Mouse (Mus musculus) embryo, embryonic 11.5 days (tissue): ENCODE measurements around the gene Angptl2.
"Not testable (repeated sequence)": the region's sequence is repeated elsewhere in the genome, so short reads cannot be mapped to it uniquely, and the experiment has no call there.

ENCODE experiments used
- DNase-seq: peaks from one replicate; pipeline ENCODE4 v3.0.0-alpha.2; 2012; ENCODE audit warnings: low read depth, low spot score

Angptl2 gene

DNA sequence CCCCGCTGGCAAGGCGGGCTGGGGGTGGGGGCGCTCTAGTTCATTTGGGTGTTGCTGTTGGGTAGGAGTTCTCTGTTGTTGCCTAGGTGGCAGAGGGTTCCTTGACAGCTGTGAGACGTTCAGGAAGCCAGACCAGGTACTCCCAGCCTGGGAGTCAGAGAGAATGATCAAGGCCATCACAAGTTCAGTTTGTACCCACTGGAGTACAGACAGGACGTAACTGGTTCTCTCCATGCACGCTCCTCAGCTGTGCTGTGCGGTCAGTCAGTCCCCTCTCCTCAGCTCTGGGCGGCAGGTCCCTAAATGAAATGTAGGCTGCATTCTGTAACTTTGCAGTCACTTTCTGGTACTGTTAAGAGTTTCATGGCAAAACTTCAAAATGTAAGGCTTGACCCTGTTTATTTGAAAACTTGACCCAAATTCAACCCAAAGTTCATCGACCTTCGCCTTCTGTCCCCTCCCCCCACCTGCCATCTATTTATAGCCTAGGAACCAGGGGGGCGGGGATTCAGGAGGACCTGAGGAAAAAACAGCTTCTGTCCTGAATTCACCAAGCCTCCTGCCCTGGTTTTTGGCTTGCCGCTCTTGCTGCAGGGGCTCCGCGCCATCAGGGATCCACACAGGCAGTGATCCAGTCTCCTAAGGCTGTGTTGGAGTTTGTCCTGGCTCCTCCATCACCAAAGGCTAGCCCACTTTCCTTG lies 15.4 kb upstream of the Angptl2 start:
- DNase-seq, result no peak

DNA sequence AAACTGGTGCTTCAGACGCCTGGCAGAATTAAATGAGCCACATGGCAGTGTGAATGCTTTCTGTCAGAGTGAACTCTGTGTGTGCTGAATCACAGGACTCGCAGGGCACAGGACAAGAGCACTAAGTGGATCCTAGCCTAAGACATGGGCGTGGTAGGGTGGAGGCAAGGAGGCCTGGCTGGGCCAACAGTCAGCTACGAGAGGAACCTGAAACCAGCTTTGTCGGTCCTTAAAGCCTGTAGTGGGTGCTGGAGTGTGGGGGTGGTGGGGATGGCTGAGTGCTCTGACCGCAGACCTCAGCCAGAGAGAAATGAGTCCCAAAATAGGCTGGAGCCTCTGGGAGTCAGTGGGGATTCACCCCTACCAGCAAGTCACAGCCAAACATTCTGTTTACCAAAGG lies 12.6 kb upstream of the Angptl2 start:
- no peak for DNase-seq

DNA sequence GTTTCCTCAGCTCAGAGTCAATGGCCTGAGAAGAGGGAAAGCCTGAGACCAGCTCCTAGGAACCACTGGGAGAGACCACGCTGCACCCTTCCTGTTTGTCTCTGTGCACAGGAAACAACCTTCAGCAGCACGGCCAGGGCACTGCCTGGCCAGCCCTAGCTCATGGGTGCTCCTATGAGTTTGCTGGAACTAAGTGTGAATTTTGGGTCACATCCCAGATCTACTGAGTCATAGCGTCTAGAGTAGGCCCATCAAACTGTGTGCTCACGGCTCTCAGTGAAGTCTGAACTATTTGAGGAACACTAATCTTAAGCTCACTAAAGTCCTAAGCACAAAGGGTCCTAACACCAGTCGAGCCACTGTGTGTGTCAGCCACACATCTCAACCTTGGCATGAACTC lies 10.9 kb upstream of the Angptl2 start:
- DNase-seq, result no peak

DNA sequence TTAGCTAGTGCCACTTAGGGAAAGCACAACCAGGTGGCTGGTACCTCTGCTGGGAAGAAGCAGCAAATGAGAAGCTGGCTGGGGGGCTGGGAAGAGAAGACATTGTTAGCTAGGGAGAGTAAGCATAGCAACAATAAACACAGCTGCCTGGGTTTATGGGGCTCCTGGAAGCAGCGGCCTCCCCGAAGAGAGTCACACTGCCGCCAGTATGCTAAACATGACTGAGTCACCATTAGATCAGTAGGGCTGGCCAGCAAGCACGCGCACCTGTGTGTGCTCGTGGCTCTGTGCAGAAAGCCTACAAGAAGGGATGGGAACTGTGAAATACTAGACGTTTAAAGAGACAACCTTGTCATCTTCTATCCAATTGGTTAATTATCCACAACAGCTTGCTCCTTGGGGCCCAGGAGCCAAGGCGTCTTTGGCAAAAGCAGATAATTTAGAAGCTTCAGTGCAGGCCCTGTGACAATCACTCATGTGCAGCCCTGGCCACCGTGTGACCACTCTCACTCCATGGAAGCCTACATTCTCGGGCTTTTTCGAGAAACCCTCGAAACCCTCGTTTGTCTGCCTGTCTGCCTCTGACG lies 9.8 kb upstream of the Angptl2 start:
- no peak for DNase-seq

DNA sequence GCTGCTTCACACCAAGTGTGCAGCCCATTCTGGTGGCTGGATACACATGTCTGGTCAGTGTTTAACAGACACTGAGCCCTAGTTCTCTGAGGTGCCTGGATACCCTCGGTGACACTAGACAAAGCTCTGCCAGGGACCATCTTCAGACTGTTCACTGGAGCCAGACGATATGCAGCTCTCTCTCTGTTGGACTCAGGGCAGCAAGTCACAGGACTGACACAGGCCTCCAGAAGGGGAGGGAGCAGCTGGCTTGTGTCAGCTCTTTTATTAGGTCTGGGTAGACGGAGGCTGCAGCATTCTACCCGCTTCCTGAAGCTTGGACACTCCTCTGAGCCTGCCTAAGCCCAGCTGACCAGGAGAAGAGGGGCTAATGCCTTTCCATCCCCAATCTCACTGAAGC lies 8.8 kb upstream of the Angptl2 start:
- no peak for DNase-seq

DNA sequence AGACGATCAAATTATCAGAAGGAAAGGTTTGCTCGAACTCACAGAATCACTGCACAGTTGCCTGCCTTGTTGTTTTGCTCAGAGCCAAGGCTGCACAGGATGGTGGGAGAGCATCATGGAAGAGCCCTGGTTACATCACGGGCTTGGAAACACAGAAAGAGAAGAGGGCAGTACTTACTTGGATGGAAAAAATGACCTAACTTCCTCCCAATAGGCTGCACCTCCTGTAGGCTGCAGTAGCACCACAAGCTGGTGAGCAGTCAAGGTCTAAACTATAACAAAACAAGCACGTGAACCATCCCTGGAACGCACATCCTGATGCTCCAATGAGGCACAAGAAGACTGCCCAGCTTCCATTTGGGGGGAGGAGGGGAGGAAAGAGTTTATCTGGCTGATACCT lies 7.7 kb upstream of the Angptl2 start:
- DNase-seq, result no peak

DNA sequence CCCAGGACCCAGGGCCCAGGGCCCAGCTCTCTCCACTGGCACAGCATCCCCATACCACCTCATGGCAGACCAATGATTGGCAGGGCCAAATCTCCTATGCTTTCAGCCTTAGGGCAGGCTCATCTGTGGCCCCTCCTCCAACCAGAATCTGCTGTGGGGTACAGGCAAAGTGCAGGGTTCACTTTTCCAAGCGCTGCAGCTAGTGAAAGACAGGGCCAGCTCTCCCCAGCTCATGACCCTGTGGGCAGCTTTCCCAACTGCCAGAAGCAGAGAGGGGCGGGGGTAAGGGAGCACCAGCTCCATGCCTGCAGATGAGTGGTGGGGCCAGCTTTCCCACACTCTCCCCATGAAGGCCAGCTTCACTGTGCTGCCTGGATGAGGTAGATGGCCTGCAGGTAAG lies 5.0 kb upstream of the Angptl2 start:
- no peak for DNase-seq

DNA sequence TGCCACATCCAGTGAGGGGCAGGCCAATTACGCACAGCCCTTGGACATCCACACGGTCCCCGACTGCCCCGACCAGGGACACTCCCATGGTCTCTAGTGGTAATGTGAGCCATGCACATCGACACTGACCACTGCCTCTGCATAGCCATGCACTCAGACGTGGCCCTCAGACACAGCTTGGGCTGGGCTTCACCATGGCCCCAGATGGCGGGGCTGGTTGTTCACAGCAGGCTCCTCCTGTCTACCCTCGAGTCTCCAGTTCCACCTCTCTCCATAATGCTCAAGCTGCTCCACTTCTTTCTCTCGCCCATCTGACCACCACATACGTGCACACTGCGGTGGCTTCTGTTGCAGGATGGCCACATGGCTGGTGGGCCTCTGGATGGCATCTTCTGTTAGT lies 4.6 kb upstream of the Angptl2 start:
- not testable (repeated sequence) for DNase-seq

DNA sequence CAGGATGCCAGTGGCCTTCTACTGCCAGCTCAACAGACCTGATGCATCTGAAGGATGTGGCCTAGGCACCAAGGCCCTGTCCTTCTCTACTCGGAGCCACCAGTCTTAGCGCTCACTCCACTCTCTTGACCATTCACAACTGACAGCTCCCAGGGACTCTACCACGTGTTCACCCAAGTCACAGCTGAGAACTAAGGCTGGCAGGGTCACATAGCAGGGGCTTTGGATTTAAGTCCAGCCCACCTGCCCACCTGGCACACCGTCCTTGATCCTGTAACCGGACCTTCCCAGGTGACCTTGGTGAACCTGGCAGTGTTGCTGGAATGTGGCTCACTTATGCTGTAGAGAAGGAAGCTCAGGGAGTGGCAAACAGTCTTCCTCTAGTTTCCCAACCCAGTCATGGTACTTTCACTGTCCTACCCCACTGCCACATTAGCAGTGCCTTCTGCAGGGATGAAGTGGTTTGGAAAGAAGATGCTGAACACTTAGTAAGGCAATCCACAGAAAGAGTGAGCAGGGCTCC lies 631 bp upstream of the Angptl2 start:
- no peak for DNase-seq

DNA sequence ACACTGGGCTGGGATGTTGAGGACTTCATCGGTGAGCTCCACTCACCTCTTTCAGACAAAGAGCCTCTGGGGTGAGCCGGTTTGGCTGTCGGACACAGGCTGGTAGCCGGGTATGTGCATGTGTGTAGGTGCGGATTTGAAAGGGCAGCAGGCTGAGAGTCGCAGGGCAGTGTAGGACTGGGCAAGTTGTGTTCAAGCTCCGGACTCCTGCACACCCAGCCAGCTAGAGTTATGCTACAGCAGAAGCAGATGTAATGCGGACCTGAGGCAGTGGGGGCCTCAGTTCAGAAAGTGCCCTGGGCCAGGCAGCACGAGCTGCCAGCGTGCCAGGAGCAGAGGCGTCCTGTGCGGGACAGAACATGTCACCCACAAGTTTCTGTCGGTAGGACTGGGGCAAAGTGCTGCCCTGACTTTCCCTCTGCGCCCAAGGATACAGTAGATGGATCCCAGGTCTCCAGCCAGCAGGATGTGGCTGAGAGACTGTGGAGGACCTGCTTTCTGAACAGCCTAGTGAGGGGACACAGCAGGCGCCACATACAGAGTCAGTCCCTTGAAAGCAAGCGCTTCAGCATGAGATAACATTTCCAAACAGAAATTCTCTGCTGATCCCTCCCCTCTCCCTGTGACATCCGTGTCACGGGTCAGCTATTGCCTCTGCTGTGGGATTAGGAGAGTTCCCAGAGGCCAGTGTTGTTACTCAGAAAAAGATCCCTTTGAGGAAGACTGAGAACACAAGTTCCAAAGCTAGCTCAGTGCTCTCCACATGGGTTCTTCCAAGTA lies 966 bp downstream of the Angptl2 start:
- DNase-seq, result no peak

DNA sequence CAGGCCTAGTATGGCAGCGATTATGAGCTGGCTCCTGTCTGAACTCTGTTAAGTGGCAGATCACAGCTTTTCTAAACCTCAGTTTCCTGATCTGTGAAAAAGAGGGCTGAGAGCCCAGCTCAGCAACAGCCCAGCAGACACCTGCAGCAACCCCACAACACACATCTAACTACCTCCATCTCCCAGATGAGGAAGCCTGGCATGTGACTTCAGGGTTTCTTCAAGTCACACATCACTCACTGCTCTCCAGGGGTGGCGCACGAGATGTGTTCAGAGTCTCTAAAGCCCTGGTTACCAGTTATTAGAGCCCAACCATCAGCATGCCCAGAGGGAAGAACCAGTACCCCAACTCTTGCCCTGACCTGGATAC lies 1.5 kb downstream of the Angptl2 start:
- no peak for DNase-seq

DNA sequence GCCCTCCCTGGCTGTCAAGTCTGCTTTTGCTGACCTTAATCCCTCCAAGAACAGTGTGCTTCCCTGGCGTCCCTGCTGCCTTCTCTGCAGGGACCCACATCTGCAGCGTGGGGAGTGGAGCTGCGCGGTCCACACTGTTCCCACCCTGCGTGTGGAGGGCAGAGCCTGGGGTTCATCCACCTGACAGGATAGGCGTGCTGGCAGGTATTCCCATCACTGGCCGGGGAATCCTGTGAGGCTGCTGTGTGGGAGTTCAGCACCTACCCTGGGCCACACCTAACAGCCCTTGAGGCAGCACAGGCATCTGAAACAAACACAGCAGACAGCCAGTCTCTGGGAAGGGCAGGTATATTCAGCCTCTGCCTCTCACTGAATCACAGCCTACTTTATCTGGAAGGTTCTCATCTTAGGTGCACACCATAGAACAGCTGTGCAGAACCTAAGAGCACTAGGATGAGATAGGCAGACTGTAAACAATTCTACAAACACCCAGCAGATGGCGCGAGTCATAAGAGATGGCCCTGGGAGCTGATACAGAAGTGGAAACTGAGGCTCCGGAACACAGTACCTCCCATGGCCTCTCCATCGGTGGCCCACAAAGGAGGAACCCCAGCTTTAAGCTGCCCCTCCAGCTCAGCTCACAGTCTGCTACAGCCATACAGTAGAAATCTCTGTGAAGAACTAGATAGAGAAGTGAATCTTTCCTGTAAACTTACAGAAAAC lies 3.2 kb downstream of the Angptl2 start:
- no peak for DNase-seq

DNA sequence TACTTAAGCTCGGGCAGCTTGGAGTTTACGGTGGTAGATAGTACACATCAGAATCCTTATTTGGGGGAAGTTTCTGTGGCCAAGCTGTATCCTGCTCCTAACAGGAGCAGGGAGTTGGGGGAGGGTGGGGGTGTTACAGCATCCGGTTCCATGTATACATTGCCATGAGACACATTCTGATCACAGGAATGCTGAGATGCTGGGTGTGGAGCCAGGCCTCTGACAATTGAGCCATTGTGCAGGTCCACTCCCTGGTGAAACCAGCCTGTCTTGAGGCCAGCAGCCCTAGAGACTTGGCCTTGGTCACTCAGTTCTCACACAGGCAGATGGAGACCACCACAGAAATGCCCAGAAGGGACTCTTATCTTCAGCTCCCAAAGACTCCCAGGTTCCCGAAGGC lies 3.8 kb downstream of the Angptl2 start:
- DNase-seq, result no peak

DNA sequence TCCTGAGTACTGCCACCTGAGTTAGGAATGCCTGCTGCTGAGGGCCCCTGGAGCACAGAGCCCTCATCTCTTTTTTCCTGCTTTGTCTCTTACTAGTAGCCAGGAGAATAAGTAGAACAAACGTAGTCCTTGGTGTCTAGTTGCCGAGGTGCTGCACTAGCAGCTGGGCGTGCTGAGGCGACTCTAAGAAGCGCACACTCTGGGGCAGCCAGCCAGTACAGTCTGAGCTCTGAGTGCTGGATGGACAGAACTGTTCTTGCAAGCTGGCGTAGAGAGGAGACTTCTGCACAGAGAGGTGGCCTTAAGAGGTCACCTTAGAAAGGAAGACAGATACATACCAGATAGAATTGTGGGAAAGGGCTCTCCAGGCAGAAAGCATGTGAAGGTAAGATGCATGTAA lies 4.4 kb downstream of the Angptl2 start:
- DNase-seq, result no peak

DNA sequence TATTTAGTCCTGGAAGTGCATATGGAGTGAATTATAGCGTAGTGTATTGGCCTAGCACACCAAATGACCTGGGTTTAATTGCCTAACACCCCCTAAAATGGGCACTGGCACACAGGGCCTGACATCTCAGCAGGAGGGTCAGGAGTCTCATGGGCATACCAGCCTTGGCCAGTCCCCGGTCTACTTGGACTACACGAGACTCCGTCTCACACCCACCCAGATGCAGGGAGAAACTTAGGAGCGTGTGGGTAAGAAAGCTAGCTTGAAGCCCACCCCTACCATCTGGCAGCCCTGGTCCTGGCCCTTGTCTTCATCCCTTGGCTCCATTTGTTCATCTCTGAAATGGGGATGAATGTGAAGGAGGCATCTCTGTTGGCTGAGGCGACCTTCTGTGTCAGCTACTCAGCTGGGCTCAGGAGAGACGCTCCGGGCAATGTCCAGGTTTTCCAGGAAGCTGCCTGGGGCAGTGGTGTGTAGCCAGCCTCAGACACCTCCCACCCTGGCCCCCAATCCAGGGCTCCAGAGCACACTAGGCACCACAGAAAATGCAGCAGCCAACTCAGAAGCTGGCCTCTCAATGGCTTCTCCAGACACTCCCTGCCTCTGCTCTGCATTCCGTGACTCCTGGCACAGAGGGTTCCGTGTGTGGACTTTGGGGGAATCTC lies 4.9 kb downstream of the Angptl2 start:
- DNase-seq, result no peak

DNA sequence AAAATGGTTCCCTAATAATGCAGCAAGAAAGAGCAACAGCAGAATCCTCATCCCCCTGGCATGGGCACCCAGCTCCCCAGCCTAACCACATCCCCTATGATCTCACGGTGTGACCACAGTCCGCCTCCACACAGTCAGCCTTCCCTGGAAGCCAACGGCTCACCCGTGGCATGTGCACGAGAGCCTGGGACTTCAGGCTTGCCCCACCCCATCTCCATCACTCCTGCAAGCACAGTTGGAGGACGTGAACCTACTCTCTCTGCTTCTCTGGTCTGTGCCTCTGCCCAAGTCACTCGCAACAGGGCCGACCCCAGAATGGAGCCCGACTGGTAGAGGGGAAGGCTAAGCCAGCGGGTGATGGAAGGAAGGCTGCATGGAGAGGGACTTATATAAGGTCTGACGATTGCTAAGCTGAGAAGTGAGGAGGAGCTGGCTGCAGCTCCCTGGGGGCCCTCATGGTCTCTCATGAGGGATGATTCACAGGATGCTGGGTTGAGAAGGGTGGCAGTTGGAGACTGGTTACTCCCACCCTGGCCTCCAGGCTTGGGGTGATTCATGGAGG lies 5.6 kb downstream of the Angptl2 start:
- no peak for DNase-seq

DNA sequence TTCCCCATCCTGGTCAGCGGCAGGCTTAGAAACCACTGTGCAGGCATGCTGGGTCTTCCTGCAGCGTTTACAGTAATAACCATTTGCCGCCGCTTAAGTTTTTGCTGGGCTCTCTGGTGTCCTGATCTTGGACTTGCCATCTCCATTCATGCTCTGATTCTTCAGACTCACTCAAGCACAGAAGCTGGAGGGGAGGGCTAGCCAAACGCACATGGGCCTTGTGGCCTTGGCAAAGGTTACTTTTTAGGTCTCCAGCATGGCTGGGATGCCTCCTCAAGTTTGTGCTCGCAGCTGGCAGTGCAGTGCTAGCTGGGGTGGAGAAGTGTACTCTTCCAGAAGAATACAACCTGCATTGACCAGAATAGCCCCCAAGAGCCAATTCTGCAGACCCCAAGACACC lies 6.6 kb downstream of the Angptl2 start:
- no peak for DNase-seq

DNA sequence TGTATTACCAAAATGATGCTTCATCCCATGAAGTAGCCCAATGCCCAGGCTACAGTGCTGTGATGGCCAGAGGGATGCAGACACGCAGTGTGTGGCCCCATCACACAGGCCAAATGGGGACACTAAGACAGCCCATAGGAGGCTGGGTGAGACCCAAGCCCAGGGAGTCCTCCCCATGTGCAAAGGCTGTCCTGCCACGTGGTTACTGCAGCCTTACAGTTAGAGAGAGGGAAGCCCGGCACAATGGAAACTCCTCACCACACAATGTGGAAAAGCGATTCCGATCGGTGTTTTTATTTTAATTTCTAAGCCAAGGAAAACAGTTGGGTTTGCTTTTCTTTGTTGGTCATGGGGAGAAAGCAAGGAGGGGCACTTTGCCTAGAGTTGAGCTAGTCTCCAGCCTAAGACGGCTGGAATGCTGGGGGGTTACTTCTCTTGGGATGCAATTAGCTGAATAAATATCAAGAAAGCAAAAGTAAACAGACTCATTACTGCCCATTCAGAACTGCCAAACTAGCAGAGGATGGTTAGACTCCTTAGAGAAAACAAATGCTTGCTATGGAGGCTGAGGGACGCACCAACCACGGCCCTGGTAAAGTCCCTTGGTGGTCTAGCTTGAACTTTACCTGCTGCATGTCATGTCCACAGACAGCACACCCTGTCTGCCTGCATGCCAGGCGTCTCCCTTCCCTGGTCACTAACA lies 7.9 kb downstream of the Angptl2 start:
- DNase-seq, result no peak

DNA sequence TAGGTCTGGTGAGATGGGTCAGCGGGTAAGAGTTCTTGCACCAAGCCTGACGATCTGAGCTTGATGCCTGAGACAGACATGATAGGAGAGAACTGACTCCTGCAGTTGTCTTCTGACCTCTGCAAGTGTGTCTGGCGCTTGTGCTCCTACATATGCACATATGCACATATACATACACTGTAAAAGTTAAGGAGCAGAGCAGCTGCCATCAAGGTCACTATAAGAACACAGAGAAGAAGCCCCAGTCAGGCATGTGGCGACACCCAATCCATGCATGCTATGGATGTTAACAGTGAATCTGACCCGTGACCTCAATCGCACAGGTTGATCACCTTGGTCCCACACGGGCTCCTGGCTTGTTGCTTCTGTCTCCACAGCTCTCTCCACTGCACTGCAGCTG lies 10.1 kb downstream of the Angptl2 start:
- no peak for DNase-seq

DNA sequence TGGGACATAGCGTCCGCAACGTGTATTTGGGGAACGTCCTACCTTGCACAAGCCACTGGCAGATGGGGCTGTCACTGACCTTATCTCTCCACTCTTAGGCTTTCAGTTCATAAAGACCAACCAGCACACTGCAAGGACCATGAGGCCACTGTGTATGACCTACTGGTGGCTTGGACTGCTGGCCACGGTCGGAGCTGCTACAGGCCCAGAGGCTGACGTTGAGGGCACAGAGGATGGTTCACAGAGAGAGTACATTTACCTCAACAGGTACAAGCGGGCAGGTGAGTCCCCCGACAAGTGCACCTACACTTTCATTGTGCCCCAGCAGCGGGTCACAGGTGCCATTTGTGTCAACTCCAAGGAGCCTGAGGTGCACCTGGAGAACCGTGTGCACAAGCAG lies 12.2 kb downstream of the Angptl2 start:
- no peak for DNase-seq

DNA sequence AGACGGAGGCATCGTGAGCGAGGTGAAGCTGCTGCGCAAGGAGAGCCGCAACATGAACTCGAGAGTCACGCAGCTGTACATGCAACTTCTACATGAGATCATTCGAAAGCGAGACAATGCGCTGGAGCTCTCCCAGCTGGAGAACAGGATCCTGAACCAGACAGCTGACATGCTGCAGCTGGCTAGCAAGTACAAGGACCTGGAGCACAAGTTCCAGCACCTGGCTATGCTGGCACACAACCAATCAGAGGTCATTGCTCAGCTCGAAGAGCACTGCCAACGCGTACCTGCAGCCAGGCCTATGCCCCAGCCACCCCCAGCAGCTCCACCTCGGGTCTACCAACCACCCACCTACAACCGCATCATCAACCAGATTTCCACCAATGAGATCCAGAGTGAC lies 12.7 kb downstream of the Angptl2 start:
- DNase-seq, result no peak
